Mouse (Mus musculus) heart, adult 2 months (tissue): Measurements from ENCODE around the gene Tmem215.

Source experiments
- CTCF ChIP-seq: fragments of 200-600 bp; IDR thresholded peaks from 2 replicates; pipeline ENCODE4 v1.8.1; 2022; ENCODE audit warnings: antibody characterized with exemption, mild to moderate bottlenecking, moderate library complexity
- EP300 ChIP-seq: fragments of 200-500 bp; IDR thresholded peaks from 2 replicates; pipeline ENCODE4 v1.6.1; 2011; ENCODE audit warnings: low read depth, low read length, control low read depth; ENCODE audit not compliant: insufficient read depth

DNA sequence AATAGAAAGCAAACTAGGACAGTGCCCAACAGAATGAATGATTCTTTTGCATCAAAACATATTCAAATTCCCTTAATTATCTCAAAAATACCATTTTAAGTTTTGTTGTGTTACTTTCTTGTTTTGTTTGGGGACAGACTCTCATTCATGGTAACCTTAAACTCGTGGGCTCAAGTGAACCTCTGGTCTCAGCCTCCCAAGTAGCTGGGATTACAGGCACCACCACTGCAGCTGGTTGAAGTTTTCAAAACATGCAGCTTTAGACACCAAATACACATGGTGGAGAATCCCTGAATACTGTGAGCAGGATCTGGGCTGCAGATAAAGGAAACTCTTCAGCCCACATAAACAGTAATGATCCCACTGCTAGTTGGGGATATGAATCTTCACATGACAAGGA is 37.6 kb upstream of the Tmem215 start:
- TF ChIP-seq CTCF: no peak
- TF ChIP-seq EP300: no peak
